ENCODE assay signal across 15 mouse cellular contexts in the genomic region with DNA sequence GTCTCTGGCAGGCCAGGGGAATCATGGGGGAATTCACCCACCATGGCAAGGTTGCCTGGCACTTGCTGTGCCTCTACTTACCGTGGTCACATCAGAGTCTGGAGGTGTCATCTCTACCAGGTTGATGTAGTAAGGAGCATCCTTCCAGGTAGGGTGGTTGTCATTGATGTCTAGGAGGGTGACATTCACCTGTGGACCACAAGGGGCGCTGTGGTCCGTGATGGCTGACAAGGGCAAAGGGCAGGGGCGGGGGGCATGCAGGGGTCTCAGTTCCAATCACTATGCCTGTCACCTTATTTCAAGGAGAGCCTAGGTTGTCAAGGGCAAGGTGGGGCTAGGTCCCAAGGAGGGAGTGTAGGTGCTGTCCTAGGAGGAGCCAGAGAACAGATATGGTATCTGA. TPM values are rescaled to one million over a fixed set of nuclear protein-coding genes. Genes with fewer than 3 reads are reported as not detected.
A peak's percentile ranks its signal among the peaks of the same experiment; 100 is the strongest.
DNase-seq lines count a peak whose midpoint lies in the region; ATAC-seq and TF ChIP-seq lines count a peak whose summit lies in the region.
"Had no signal": no experiment of that assay in that cellular context is flagged by ENCODE, and none has a peak within 500 bp of the region (broad histone marks: within the 10 kb centered on the region; RNA-seq: fewer than 3 reads in every experiment).

No protein-coding gene starts in this region.

- no peak overlapping the region for H3K27ac ChIP-seq in gastrocnemius, adult 2 months
- no peak overlapping the region for H3K27ac ChIP-seq in lung, postnatal 0 days (ENCODE audit: low read length)
- H3K27ac ChIP-seq in cortical plate, adult 2 months (ENCODE audit: insufficient read depth, low read length): no peak overlapping the region
- no peak overlapping the region for H3K27ac ChIP-seq in stomach, postnatal 0 days (replicated peaks)
- H3K27ac ChIP-seq in forebrain, embryonic 11.5 days (ENCODE audit: low read depth, low read length): no peak overlapping the region
- H3K27ac ChIP-seq: midbrain, embryonic 12.5 days had no signal

- TF ChIP-seq POLR2A in cortical plate, adult 2 months (IDR thresholded peaks at IDR 0.05; ENCODE audit: extremely low read depth, insufficient read depth, low read length): no peak

- intact Hi-C loops in gastrocnemius, adult 2 months (cut with DNase I): loop anchor here (2.0 to 5.0 kb wide), 2 partner anchors 277 to 338 kb away; a partner anchor contains a TSS

- DNase-seq in gastrocnemius, adult 2 months: no peak
- DNase-seq in gastrocnemius, adult 8-10 months (ENCODE audit: low spot score in 2 of 2): no peak
- no peak for DNase-seq in lung, postnatal 0 days (ENCODE audit: low spot score)
- no peak for DNase-seq in lung, postnatal 14 days
- DNase-seq in stomach, postnatal 0 days (ENCODE audit: low spot score): no peak
- DNase-seq in adrenal gland, adult (ENCODE audit: inconsistent age in 2 of 2, low spot score in 1 of 2): no peak
- DNase-seq in forebrain, embryonic 11.5 days (ENCODE audit: low spot score): no peak
- DNase-seq: cerebellum, adult 11-12 months; gastrocnemius, postnatal 10 days; kidney, adult 11 months had no signal

- no peaks in the 10 kb centered on the region for H3K4me1 ChIP-seq in lung, postnatal 0 days (ENCODE audit: insufficient read depth, low read depth, low read length)
- no peaks in the 10 kb centered on the region for H3K4me1 ChIP-seq in cortical plate, adult 2 months (ENCODE audit: control insufficient read depth, insufficient read depth, low read length)
- no peaks in the 10 kb centered on the region for H3K4me1 ChIP-seq in stomach, postnatal 0 days (replicated peaks; ENCODE audit: control insufficient read depth, insufficient read depth)
- H3K4me1 ChIP-seq in forebrain, embryonic 11.5 days (replicated peaks; ENCODE audit: control insufficient read depth, insufficient read depth, low read length): no peaks in the 10 kb centered on the region
- H3K4me1 ChIP-seq: midbrain, embryonic 12.5 days had no signal

- no peak for TF ChIP-seq EP300 in lung, postnatal 0 days (IDR thresholded peaks at IDR 0.05)
- TF ChIP-seq EP300 in stomach, postnatal 0 days (optimal IDR thresholded peaks at IDR 0.05): no peak

- no peak for ATAC-seq in lung, postnatal 0 days
- ATAC-seq in stomach, postnatal 0 days (ENCODE audit: low FRiP score, low TSS enrichment): no peak
- ATAC-seq in forebrain, embryonic 11.5 days (replicated peaks; ENCODE audit: low FRiP score): no peak
- ATAC-seq: activated CD4-positive, CD25-positive, alpha-beta regulatory T cell, adult 4 months had no signal

- H3K4me3 ChIP-seq in gastrocnemius, adult 2 months: no peak overlapping the region
- H3K4me3 ChIP-seq in lung, postnatal 0 days (ENCODE audit: low read depth, low read length): no peak overlapping the region
- no peak overlapping the region for H3K4me3 ChIP-seq in cortical plate, adult 2 months (ENCODE audit: insufficient read depth, low read length)
- no peak overlapping the region for H3K4me3 ChIP-seq in stomach, postnatal 0 days (ENCODE audit: low read depth, low read length)
- no peak overlapping the region for H3K4me3 ChIP-seq in forebrain, embryonic 11.5 days (ENCODE audit: low read depth, low read length)
- H3K4me3 ChIP-seq: midbrain, embryonic 12.5 days had no signal

- H3K4me2 ChIP-seq in lung, postnatal 0 days (replicated peaks; ENCODE audit: low read depth, low read length): no peak overlapping the region
- no peak overlapping the region for H3K4me2 ChIP-seq in stomach, postnatal 0 days (replicated peaks; ENCODE audit: low read depth)
- no peak overlapping the region for H3K4me2 ChIP-seq in forebrain, embryonic 11.5 days (ENCODE audit: low read depth, low read length, severe bottlenecking)
- H3K4me2 ChIP-seq: midbrain, embryonic 12.5 days had no signal

- WGBS in lung, postnatal 0 days: 22% methylated on average over 4 of the region's 4 CpGs
- WGBS in stomach, postnatal 0 days: 32% methylated on average over 4 of the region's 4 CpGs
- 12% methylated on average over 4 of the region's 4 CpGs for WGBS in forebrain, embryonic 11.5 days

- H3K36me3 ChIP-seq in lung, postnatal 0 days (ENCODE audit: insufficient read depth, low read length): no peaks in the 10 kb centered on the region
- H3K36me3 ChIP-seq in stomach, postnatal 0 days (ENCODE audit: control insufficient read depth, insufficient read depth, low read length): no peaks in the 10 kb centered on the region
- H3K36me3 ChIP-seq in forebrain, embryonic 11.5 days (ENCODE audit: control insufficient read depth, insufficient read depth, low read length): no peaks in the 10 kb centered on the region
- H3K36me3 ChIP-seq: midbrain, embryonic 12.5 days had no signal

- H3K9me3 ChIP-seq in lung, postnatal 0 days (ENCODE audit: low read length): no peaks in the 10 kb centered on the region
- no peaks in the 10 kb centered on the region for H3K9me3 ChIP-seq in stomach, postnatal 0 days (ENCODE audit: control insufficient read depth, low read length)
- H3K9me3 ChIP-seq in forebrain, embryonic 11.5 days (ENCODE audit: control insufficient read depth, low read length): no peaks in the 10 kb centered on the region
- H3K9me3 ChIP-seq: midbrain, embryonic 12.5 days had no signal

- H3K9ac ChIP-seq in lung, postnatal 0 days (replicated peaks; ENCODE audit: low read depth): no peak overlapping the region
- H3K9ac ChIP-seq in stomach, postnatal 0 days (ENCODE audit: low read length): no peak overlapping the region
- no peak overlapping the region for H3K9ac ChIP-seq in forebrain, embryonic 11.5 days (ENCODE audit: low read length)
- H3K9ac ChIP-seq: midbrain, embryonic 12.5 days had no signal

- no peaks in the 10 kb centered on the region for H3K27me3 ChIP-seq in lung, postnatal 0 days (replicated peaks; ENCODE audit: insufficient read depth, low read length)
- no peaks in the 10 kb centered on the region for H3K27me3 ChIP-seq in stomach, postnatal 0 days (ENCODE audit: control insufficient read depth, insufficient read depth, low read length)
- no peaks in the 10 kb centered on the region for H3K27me3 ChIP-seq in forebrain, embryonic 11.5 days (ENCODE audit: control insufficient read depth, insufficient read depth, low read length)

- peak; percentile 41 for TF ChIP-seq CTCF in gastrocnemius, adult 2 months (IDR thresholded peaks at IDR 0.05)
- peak; percentile 61 for TF ChIP-seq CTCF in lung, postnatal 0 days (IDR thresholded peaks at IDR 0.05)
- peak; percentile 45 for TF ChIP-seq CTCF in cortical plate, adult 2 months (IDR thresholded peaks at IDR 0.05; ENCODE audit: extremely low read depth, insufficient read depth, low read length)
- peak; percentile 70 for TF ChIP-seq CTCF in stomach, postnatal 0 days (IDR thresholded peaks at IDR 0.05; ENCODE audit: low read depth)

RNA-seq across cellular contexts. Expression of a gene that starts 20.1 kb away (rescaled TPM):
- under 1 TPM in 1 of 2 experiments, not detected in 1; 0.31 TPM for total RNA-seq in gastrocnemius, adult 2 months (2021)
- not detected for total RNA-seq in gastrocnemius, adult 8-10 months (2022)
- 2.3 and 3.2 TPM in 2 replicates for polyA plus RNA-seq in lung, postnatal 0 days (2015; fragmentation: Nextera tagmentation; extraction: Ambion mirVana)
- 0.72 and 2.6 TPM in 2 replicates for polyA plus RNA-seq in cortical plate, adult 2 months (2012; rRNA removed)
- polyA plus RNA-seq in stomach, postnatal 0 days (2015; fragmentation: Nextera tagmentation; extraction: Ambion mirVana): 0.74 and 1.0 TPM in 2 replicates
- polyA plus RNA-seq in forebrain, embryonic 11.5 days (2014; fragmentation: Nextera tagmentation; extraction: Ambion mirVana): 1.7 and 4.2 TPM in 2 replicates
- total RNA-seq: gastrocnemius, postnatal 10 days had no signal
- polyA plus RNA-seq: C2C12; liver, embryonic 16.5 days had no signal
